Mouse (Mus musculus): ENCODE data around the gene Olfr971.
"Not testable (repeated sequence)": the region's sequence is repeated elsewhere in the genome, so short reads cannot be mapped to it uniquely, and the experiment has no call there.

DNA sequence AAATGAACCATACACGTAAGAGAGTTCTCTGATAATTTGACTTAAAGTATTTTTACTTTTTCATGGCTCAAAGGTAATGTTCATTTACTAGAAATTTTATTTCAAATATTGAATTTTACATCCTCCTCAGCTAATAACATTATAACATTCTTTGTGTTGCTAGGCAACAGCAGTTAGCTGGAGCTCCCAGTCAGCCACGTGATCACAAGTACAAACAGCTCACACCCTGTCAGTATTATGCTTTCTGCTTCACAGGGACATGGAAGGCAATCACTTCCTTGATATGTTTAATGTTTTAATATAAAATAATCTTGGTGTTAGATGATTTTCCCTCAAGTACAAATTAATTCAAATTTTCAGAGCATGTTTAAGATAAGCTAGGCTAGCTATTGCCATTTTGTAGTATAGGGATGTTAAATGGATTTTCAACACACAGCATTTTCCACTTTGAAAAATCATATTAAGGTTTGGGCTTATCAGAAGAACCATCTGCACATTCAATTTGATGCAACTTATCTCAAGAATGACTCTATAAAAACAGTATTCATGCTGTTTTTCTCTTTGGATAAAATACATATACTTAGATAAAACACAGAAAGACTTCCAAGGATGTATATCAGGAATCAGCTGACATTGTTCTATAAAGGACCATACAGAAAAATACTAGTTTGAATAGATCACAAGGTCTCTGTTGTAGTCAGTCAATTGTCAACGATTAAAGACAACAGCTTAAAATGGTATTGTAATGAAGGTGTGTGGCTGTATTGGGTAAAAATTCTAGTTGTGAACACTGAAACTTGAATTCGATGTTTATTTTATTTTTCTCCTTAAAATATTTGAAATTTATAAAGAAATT, 41.1 kb downstream of the Olfr971 start:
- TF ChIP-seq CTCF (IDR thresholded peaks at IDR 0.05 in 2 of 3, conservative IDR thresholded peaks at IDR 0.05 in 1 of 3; ENCODE audit: control insufficient read depth in 1 of 3, insufficient read depth in 1 of 3, low read depth in 2 of 3, low read length in 3 of 3, poor library complexity in 1 of 3, severe bottlenecking in 1 of 3); GATA1 (IDR thresholded peaks at IDR 0.05; ENCODE audit: low read depth, low read length); BHLHE40 (IDR thresholded peaks at IDR 0.05; ENCODE audit: borderline replicate concordance, low read depth, low read length); GABPA (IDR thresholded peaks at IDR 0.05; ENCODE audit: low read depth, low read length); USF2 (IDR thresholded peaks at IDR 0.05; ENCODE audit: borderline replicate concordance in 1 of 2, insufficient read depth in 1 of 2, low read depth in 1 of 2, low read length in 2 of 2); ZC3H11A (IDR thresholded peaks at IDR 0.05; ENCODE audit: low read depth, low read length); CHD2 (IDR thresholded peaks at IDR 0.05; ENCODE audit: low read length): not testable (repeated sequence)

Measured in MEL (cell line).